Mouse (Mus musculus) cerebellum, adult 2 months (tissue): ENCODE measurements at regions not wholly inside any gene's neighbourhood (a gene's known extent, or its start where the extent isn't known, plus 50 kb on each side); places are given as distances from the start of the nearest gene placed in this dataset.

ENCODE experiments used
- CTCF ChIP-seq: fragments of 200-500 bp; IDR thresholded peaks from 2 replicates; pipeline ENCODE4 v1.5.1; 2011; ENCODE audit warnings: low read depth, mild to moderate bottlenecking, control low read depth, low read length, moderate library complexity, borderline replicate concordance; ENCODE audit not compliant: insufficient read depth
- POLR2A ChIP-seq: fragments of 200-500 bp; IDR thresholded peaks from 2 replicates; pipeline ENCODE4 v1.6.1; 2011; ENCODE audit warnings: low read length, control low read depth, borderline replicate concordance; ENCODE audit not compliant: insufficient read depth

DNA sequence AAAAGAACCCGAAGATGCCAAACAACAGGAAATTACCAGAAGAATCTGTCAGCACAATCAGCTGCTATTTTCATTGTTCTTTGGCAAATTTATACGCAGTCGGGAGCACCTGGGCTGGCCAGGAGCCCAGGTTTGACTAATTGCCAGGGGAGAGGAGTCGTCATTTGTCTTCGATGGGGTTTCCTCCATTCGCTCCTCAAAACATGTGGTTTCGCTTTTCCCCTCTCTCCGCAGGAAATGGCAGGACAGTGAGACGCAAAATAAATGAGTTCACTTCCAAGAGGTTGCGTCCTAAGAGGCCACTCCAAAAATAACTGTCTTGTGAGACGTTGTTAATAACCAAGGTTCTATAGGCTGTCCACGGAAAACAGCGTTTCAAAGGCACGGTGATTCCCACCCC lies 1604.2 kb upstream of the Gulo start:
- no peak for TF ChIP-seq CTCF
- no peak for TF ChIP-seq POLR2A
